In the genomic region with DNA sequence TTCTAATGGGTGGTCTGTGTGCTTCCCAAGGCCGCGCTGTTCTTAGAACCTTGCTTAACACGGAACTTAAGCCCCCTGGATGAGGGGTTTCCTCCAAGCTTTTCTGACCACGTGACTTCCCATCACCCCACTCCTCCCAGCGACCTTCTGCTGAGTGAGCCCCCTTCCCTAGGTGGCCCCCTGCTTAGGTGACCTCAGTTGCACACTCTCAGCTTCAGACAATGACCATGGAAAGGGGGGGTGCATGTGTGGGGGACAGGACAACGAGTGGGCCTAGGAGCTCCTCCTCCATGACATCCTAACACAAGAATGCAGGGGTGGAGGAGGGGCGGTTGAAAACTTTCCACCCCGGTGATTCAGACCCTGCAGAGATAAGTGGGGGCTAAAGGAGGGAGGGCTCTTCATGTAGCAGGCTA, we compare ENCODE assay signal across 8 mouse cellular contexts. TPM values are rescaled to one million over a fixed set of nuclear protein-coding genes. Genes with fewer than 3 reads are reported as not detected.
DNase-seq lines count a peak whose midpoint lies in the region.

No protein-coding gene starts in this region.

- intact Hi-C loops in left cerebral cortex, postnatal 25 days (cut with DNase I): no loop called here

- DNase-seq in 3T3-L1 (ENCODE audit: low read depth, low spot score): peak; percentile 96
- DNase-seq in R1 (ENCODE audit: low read depth, low spot score): peak; percentile 71
- peak; percentile 71 for DNase-seq in heart, adult 8-10 months (ENCODE audit: low spot score)
- DNase-seq in kidney, postnatal 14 days: peak; percentile 85
- peak; percentile 76 for DNase-seq in mesoderm, embryonic 11.5 days (ENCODE audit: low read depth, low spot score)
- DNase-seq in thymus, postnatal 0 days (ENCODE audit: low spot score): no peak
- no peak for DNase-seq in layer of hippocampus, adult 9-10 months (ENCODE audit: low spot score)
- DNase-seq in left cerebral cortex, postnatal 25 days (ENCODE audit: low spot score in 2 of 2): no peak

RNA-seq across cellular contexts. Expression of a gene that starts 9.2 kb away (rescaled TPM):
- 1 to 10 TPM; 4.6 to 7.1 (median 5.2) TPM for total RNA-seq in heart, adult 8-10 months (2022)
- 0.55 and 0.58 TPM in 2 replicates for polyA plus RNA-seq in thymus, postnatal 0 days (2015; fragmentation: Nextera tagmentation; extraction: Ambion mirVana)
- total RNA-seq in left cerebral cortex, postnatal 25 days (2021): 1 to 10 TPM in 1 of 2 experiments, under 1 TPM in 1; 0.82 to 1.2 TPM

RNA-seq across cellular contexts. Expression of a gene that starts 57.8 kb away (rescaled TPM):
- total RNA-seq in heart, adult 8-10 months (2022): 1 to 10 TPM; 2.4 to 5.5 (median 4.1) TPM
- polyA plus RNA-seq in thymus, postnatal 0 days (2015; fragmentation: Nextera tagmentation; extraction: Ambion mirVana): 0.25 TPM in 1 of 2 replicates, not detected in the other
- total RNA-seq in left cerebral cortex, postnatal 25 days (2021): 1 to 10 TPM; 3.1 to 3.5 TPM

Comparison
In these comparisons a context has a peak if more than half of its experiments do, and no peak if none do; other contexts are left out.
1. DNase-seq: peak in 3T3-L1 (single experiment), R1 (single experiment), heart, adult 8-10 months (single experiment), kidney, postnatal 14 days (single experiment) and mesoderm, embryonic 11.5 days (single experiment); none in thymus, postnatal 0 days (single experiment), layer of hippocampus, adult 9-10 months (single experiment) and left cerebral cortex, postnatal 25 days (0 of 2).